Mouse (Mus musculus): ENCODE data around the gene Rab14. TPM values are rescaled to one million over a fixed set of nuclear protein-coding genes. Genes with fewer than 3 reads are reported as not detected.

Gene Rab14
- polyA plus RNA-seq (2014; fragmentation: Nextera tagmentation; extraction: Ambion mirVana), result 426 and 429 TPM in 2 replicates

DNA sequence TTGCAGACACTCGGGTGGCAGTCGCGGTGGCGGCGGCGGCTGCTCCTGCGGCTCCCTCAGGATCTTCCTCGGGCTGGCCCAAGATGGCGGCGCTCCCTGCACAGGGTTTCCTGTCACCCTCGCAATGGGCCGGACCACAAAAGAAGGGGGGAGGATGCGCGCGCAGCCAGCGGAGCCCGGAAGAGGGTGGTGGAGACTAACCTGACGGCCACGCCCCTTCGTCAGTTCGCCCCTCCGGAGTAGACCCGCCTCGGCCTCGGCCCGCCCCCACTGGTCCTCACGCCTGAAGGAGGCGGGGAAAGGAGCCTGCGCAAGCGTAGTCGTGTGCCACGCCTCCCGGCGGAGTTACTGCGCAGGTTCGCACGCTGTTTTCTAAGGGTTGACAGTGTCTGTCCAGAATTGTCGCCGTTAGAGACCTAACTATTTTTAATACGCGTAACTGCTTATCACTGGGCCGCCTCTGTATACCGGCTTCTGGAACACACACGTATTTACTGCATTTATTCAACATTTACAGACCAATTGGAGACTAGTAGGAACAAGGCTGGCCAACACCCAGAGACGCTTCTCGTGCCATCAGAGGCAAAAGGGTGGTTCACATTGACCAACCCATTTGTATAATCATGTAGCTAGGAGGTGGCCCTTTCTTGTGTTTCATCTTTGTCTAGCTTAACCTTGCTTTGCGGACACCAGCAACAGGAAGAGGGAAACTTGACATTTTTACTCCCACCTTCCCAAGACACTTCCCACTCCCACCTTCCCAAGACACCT is at the start of gene Rab14:
Rab14 (minus strand) TSS at position 223 of the 771 bp plus-strand sequence.
- H3K4me2 ChIP-seq (ENCODE audit: low read depth, low read length), result peak within 1 kb of the TSS; percentile 84
- 0% methylated on average over 38 of the region's 47 CpGs for WGBS
- H3K4me3 ChIP-seq (ENCODE audit: low read depth, low read length), result peak within 1 kb of the TSS; percentile 99
- peak within 1 kb of the TSS; percentile 97 for H3K27ac ChIP-seq (ENCODE audit: low read depth, low read length)
- H3K9ac ChIP-seq (replicated peaks; ENCODE audit: low read depth, low read length), result peak within 1 kb of the TSS; percentile 99
- H3K4me1 ChIP-seq (ENCODE audit: control insufficient read depth, insufficient read depth, low read length), result peaks cover 12% of the 10 kb centered on the region; the same call in 1 of the 2 replicates
- ATAC-seq (ENCODE audit: low read depth), result peak; percentile 98
- H3K36me3 ChIP-seq (ENCODE audit: control insufficient read depth, insufficient read depth, low read length), result no peaks in the 10 kb centered on the region
- no peaks in the 10 kb centered on the region for H3K9me3 ChIP-seq (ENCODE audit: control insufficient read depth, low read length)
- no peaks in the 10 kb centered on the region for H3K27me3 ChIP-seq (ENCODE audit: control insufficient read depth, insufficient read depth, low read length)

DNA sequence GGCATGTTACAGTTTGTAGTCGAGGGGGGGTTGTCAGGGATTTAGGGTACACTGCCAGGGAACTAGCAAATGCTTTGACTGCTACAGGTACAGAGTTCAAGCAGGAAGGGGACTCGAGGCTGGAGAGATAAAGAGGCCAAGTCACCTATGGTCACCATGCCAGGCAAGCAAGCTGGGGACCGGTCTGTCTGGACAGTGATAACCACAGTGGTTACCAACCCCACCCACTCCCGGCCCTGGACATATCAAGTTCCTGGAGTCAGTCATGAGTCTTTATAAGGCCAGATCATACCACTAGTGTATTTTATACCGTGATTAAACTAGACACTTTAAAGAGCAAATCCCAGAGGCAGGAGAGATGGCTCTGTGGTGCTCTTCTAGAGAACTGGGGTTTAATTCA is 46.8 kb upstream of the Rab14 start:
- H3K36me3 ChIP-seq (ENCODE audit: control insufficient read depth, insufficient read depth, low read length), result no peaks in the 10 kb centered on the region
- no peaks in the 10 kb centered on the region for H3K27me3 ChIP-seq (ENCODE audit: control insufficient read depth, insufficient read depth, low read length)
- no peak for ATAC-seq (ENCODE audit: low read depth)
- no peak overlapping the region for H3K4me3 ChIP-seq (ENCODE audit: low read depth, low read length)
- H3K4me2 ChIP-seq (ENCODE audit: low read depth, low read length), result no peak overlapping the region
- H3K4me1 ChIP-seq (ENCODE audit: control insufficient read depth, insufficient read depth, low read length), result no peaks in the 10 kb centered on the region
- no peaks in the 10 kb centered on the region for H3K9me3 ChIP-seq (ENCODE audit: control insufficient read depth, low read length)
- no peak overlapping the region for H3K27ac ChIP-seq (ENCODE audit: low read depth, low read length)
- WGBS, result 83% methylated on average over 5 of the region's 5 CpGs
- H3K9ac ChIP-seq (replicated peaks; ENCODE audit: low read depth, low read length), result no peak overlapping the region

DNA sequence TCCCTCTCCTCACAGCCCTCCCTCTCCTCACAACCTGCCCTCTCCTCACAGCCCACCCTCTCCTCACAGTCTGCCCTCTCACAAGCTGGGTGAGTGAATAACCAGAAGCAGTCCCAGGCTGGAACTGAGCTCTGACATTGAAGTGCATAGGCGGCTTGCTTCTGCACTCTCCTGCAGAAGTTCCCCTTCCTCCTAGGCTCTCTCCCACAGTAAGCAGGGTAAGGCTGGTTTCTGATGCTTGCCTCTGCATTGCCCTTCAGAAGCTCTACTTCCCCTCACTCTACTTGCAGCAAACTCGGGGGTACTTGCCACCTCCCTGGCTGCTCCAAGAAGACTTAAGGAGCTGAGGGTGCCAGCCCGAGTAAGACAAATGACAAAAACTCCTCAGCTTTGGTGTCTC is 43.3 kb upstream of the Rab14 start:
- no peak for ATAC-seq (ENCODE audit: low read depth)
- no peaks in the 10 kb centered on the region for H3K36me3 ChIP-seq (ENCODE audit: control insufficient read depth, insufficient read depth, low read length)
- WGBS, result 78% methylated on average over 3 of the region's 3 CpGs
- H3K4me3 ChIP-seq (ENCODE audit: low read depth, low read length), result no peak overlapping the region
- H3K9ac ChIP-seq (replicated peaks; ENCODE audit: low read depth, low read length), result no peak overlapping the region
- H3K4me1 ChIP-seq (ENCODE audit: control insufficient read depth, insufficient read depth, low read length), result no peaks in the 10 kb centered on the region
- no peaks in the 10 kb centered on the region for H3K27me3 ChIP-seq (ENCODE audit: control insufficient read depth, insufficient read depth, low read length)
- H3K27ac ChIP-seq (ENCODE audit: low read depth, low read length), result no peak overlapping the region
- H3K9me3 ChIP-seq (ENCODE audit: control insufficient read depth, low read length), result no peaks in the 10 kb centered on the region
- no peak overlapping the region for H3K4me2 ChIP-seq (ENCODE audit: low read depth, low read length)

DNA sequence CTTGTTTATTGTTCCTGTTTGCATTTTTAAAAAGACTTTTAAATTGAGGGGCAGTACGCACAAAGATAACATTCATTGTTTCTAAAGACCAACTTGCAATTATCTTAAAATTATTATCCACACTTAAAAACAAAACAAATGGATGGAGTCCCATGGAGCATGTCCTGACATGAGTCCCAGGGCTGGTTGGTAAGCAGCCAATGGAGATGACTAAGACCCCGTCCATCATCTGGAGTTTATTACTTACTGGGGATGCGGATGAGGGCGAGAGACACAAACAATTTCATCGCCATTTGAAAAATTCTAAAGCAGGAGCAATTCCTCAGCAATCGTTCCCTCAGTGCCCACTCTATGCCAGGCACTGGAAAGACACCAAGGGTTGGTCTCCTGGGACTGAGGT is 34.1 kb upstream of the Rab14 start:
- no peaks in the 10 kb centered on the region for H3K27me3 ChIP-seq (ENCODE audit: control insufficient read depth, insufficient read depth, low read length)
- no peak overlapping the region for H3K4me3 ChIP-seq (ENCODE audit: low read depth, low read length)
- no peak for ATAC-seq (ENCODE audit: low read depth)
- H3K9ac ChIP-seq (replicated peaks; ENCODE audit: low read depth, low read length), result no peak overlapping the region
- H3K4me2 ChIP-seq (ENCODE audit: low read depth, low read length), result no peak overlapping the region
- H3K9me3 ChIP-seq (ENCODE audit: control insufficient read depth, low read length), result no peaks in the 10 kb centered on the region
- no peaks in the 10 kb centered on the region for H3K36me3 ChIP-seq (ENCODE audit: control insufficient read depth, insufficient read depth, low read length)
- no peak overlapping the region for H3K27ac ChIP-seq (ENCODE audit: low read depth, low read length)
- WGBS, result 54% methylated on average over 6 of the region's 6 CpGs
- H3K4me1 ChIP-seq (ENCODE audit: control insufficient read depth, insufficient read depth, low read length), result peaks cover 4% of the 10 kb centered on the region; the same call in 1 of the 2 replicates

DNA sequence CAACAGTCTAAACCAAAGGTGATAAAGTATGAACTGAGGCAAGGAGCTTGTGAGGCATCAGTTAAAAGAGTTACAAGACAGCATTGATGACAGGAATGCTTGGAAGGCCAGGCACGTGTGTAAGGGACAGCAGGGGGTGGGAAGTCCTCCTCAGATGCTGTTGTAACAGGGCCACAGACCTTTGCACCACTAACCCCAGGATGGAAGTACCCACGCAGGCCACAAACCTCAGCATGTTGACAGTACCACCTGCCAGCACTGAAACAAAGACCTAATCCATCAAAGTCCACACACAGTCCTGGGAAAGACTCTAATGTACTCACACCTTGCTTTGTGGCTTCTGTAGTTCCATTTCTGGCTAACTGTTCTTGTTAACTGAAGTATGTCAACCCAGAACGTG is 33.0 kb upstream of the Rab14 start:
- H3K4me1 ChIP-seq (ENCODE audit: control insufficient read depth, insufficient read depth, low read length), result peaks cover 4% of the 10 kb centered on the region; the same call in 1 of the 2 replicates
- no peak for ATAC-seq (ENCODE audit: low read depth)
- no peaks in the 10 kb centered on the region for H3K9me3 ChIP-seq (ENCODE audit: control insufficient read depth, low read length)
- 19% methylated on average over 3 of the region's 3 CpGs for WGBS
- no peak overlapping the region for H3K4me2 ChIP-seq (ENCODE audit: low read depth, low read length)
- no peaks in the 10 kb centered on the region for H3K36me3 ChIP-seq (ENCODE audit: control insufficient read depth, insufficient read depth, low read length)
- no peak overlapping the region for H3K9ac ChIP-seq (replicated peaks; ENCODE audit: low read depth, low read length)
- no peak overlapping the region for H3K4me3 ChIP-seq (ENCODE audit: low read depth, low read length)
- no peak overlapping the region for H3K27ac ChIP-seq (ENCODE audit: low read depth, low read length)
- no peaks in the 10 kb centered on the region for H3K27me3 ChIP-seq (ENCODE audit: control insufficient read depth, insufficient read depth, low read length)

DNA sequence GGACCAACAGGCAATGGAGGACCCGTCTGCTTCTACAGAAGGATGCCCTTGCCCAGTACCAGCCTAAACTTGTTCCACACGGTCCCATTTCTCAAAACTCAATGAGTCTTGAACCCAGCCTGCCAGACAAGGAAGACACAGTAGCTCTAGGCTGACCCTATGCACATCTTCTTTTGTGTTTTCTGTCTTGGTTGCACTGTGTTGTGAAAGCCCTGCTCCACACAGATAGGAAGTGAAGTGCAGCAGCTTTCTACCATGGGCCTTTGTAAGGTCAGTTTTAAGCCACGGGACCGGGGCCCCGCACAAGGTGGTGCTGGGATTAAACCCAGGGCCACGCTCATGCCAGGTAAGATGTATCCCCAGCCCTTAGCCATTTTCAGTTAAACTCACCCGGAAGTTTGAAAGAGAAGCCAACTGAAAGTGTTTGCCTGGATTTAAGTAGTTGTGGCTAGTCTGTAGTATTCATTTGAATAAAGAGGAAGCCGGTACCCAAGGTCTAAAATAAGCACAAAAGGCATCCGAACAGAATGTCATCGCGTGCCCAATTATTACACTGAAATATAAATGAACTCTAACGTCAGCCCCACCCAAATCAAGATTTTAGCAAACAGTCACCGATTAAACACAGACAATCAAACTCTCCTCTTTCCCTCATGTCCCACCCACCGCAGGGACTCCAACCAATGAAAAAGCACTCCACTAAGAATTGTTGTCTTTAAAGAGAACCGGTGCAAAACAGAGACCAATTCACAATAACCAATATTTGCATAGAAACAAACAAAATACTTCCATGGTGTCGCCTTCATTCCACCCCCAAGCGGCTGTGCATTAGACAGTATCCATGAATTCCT is 31.9 kb upstream of the Rab14 start:
- 75% methylated on average over 17 of the region's 17 CpGs for WGBS
- H3K4me1 ChIP-seq (ENCODE audit: control insufficient read depth, insufficient read depth, low read length), result peaks cover 4% of the 10 kb centered on the region; the same call in 1 of the 2 replicates
- H3K27ac ChIP-seq (ENCODE audit: low read depth, low read length), result no peak overlapping the region
- ATAC-seq (ENCODE audit: low read depth), result no peak
- no peaks in the 10 kb centered on the region for H3K27me3 ChIP-seq (ENCODE audit: control insufficient read depth, insufficient read depth, low read length)
- H3K9me3 ChIP-seq (ENCODE audit: control insufficient read depth, low read length), result no peaks in the 10 kb centered on the region
- H3K9ac ChIP-seq (replicated peaks; ENCODE audit: low read depth, low read length), result no peak overlapping the region
- H3K4me3 ChIP-seq (ENCODE audit: low read depth, low read length), result no peak overlapping the region
- H3K4me2 ChIP-seq (ENCODE audit: low read depth, low read length), result no peak overlapping the region
- H3K36me3 ChIP-seq (ENCODE audit: control insufficient read depth, insufficient read depth, low read length), result no peaks in the 10 kb centered on the region

DNA sequence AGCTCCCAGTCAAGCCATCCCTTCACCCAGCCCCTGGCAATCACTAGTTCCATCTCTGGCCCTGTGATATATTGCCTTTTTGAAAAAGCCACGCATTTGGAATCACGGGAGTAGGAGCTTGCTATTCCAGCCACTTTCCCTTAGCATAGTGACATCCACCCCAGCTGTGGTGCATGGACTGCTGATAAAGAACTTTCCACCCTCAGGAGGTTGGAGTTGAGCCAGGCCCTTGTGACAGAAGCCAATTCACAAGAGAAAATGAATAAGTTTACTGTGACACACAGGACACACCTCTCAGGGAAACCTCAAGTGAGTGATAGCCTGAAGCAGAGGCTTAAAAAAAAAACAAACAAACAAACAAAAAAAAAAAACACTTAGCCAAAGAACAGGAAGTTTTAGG is 31.0 kb upstream of the Rab14 start:
- H3K9ac ChIP-seq (replicated peaks; ENCODE audit: low read depth, low read length), result no peak overlapping the region
- H3K36me3 ChIP-seq (ENCODE audit: control insufficient read depth, insufficient read depth, low read length), result no peaks in the 10 kb centered on the region
- no peak overlapping the region for H3K4me2 ChIP-seq (ENCODE audit: low read depth, low read length)
- H3K4me1 ChIP-seq (ENCODE audit: control insufficient read depth, insufficient read depth, low read length), result peaks cover 4% of the 10 kb centered on the region; the same call in 1 of the 2 replicates
- H3K27ac ChIP-seq (ENCODE audit: low read depth, low read length), result no peak overlapping the region
- H3K27me3 ChIP-seq (ENCODE audit: control insufficient read depth, insufficient read depth, low read length), result no peaks in the 10 kb centered on the region
- H3K9me3 ChIP-seq (ENCODE audit: control insufficient read depth, low read length), result no peaks in the 10 kb centered on the region
- no peak overlapping the region for H3K4me3 ChIP-seq (ENCODE audit: low read depth, low read length)
- 35% methylated on average over 2 of the region's 2 CpGs for WGBS
- ATAC-seq (ENCODE audit: low read depth), result no peak

DNA sequence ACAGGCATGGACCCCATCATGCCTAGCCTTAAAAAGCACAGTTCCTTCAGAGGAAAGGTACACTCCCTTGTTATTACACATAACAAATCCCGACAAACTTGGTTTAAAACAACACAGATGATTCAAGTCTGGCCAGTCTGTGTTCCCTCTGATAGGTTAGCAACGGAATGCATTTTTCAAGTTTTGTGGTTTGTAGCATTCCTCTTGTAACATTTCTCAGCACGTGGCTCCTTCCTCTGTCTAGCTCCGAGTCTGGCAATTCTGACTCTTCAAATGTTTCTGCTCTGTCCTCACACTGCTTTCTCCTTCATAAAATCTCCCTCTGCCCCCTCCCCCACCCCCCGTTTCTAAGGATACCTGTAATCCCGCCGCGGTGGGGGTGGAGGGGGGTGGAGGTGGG is 29.3 kb upstream of the Rab14 start:
- no peak overlapping the region for H3K27ac ChIP-seq (ENCODE audit: low read depth, low read length)
- no peak for ATAC-seq (ENCODE audit: low read depth)
- H3K4me2 ChIP-seq (ENCODE audit: low read depth, low read length), result no peak overlapping the region
- no peak overlapping the region for H3K9ac ChIP-seq (replicated peaks; ENCODE audit: low read depth, low read length)
- H3K9me3 ChIP-seq (ENCODE audit: control insufficient read depth, low read length), result no peaks in the 10 kb centered on the region
- no peak overlapping the region for H3K4me3 ChIP-seq (ENCODE audit: low read depth, low read length)
- H3K4me1 ChIP-seq (ENCODE audit: control insufficient read depth, insufficient read depth, low read length), result peaks cover 3% of the 10 kb centered on the region; the same call in 1 of the 2 replicates
- WGBS, result 40% methylated on average over 8 of the region's 8 CpGs
- H3K36me3 ChIP-seq (ENCODE audit: control insufficient read depth, insufficient read depth, low read length), result no peaks in the 10 kb centered on the region
- H3K27me3 ChIP-seq (ENCODE audit: control insufficient read depth, insufficient read depth, low read length), result no peaks in the 10 kb centered on the region

DNA sequence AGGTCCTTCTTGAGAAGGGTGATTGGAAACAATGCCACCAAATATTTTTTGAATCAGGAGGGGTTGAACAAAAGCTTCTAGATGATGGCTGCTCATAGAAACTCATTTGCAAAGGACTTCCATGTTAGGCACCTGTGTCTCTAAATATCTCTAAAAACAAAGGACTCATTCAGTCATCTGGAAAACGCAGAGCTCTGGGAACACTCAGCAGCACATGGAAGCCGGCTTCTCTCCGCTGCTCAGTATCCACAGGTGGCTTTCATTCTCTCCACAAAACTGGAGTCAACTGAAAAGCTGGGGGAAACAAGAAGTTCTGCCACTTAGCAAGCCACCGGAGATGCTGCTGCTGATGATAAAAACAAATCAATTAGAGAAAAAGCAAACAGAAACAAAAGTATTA is 27.2 kb upstream of the Rab14 start:
- H3K27me3 ChIP-seq (ENCODE audit: control insufficient read depth, insufficient read depth, low read length), result no peaks in the 10 kb centered on the region
- 60% methylated on average over 4 of the region's 4 CpGs for WGBS
- H3K36me3 ChIP-seq (ENCODE audit: control insufficient read depth, insufficient read depth, low read length), result no peaks in the 10 kb centered on the region
- H3K27ac ChIP-seq (ENCODE audit: low read depth, low read length), result no peak overlapping the region
- ATAC-seq (ENCODE audit: low read depth), result no peak
- no peaks in the 10 kb centered on the region for H3K9me3 ChIP-seq (ENCODE audit: control insufficient read depth, low read length)
- no peak overlapping the region for H3K4me2 ChIP-seq (ENCODE audit: low read depth, low read length)
- H3K9ac ChIP-seq (replicated peaks; ENCODE audit: low read depth, low read length), result no peak overlapping the region
- no peak overlapping the region for H3K4me3 ChIP-seq (ENCODE audit: low read depth, low read length)
- H3K4me1 ChIP-seq (ENCODE audit: control insufficient read depth, insufficient read depth, low read length), result no peaks in the 10 kb centered on the region

Data from neural tube, embryonic 14.5 days (tissue).